Mouse (Mus musculus) spleen, postnatal 36 days (tissue): Measurements from ENCODE around the gene Duxbl3.
"Not testable (repeated sequence)": the region's sequence is repeated elsewhere in the genome, so short reads cannot be mapped to it uniquely, and the experiment has no call there.

Source experiments
- DNase-seq, 2 experiments: peaks; one replicate each; pipeline ENCODE4 v3.0.0; 2022; ENCODE audit warnings: low spot score in 2 of 2, mixed read lengths in 1 of 2

The Duxbl3 gene

DNA sequence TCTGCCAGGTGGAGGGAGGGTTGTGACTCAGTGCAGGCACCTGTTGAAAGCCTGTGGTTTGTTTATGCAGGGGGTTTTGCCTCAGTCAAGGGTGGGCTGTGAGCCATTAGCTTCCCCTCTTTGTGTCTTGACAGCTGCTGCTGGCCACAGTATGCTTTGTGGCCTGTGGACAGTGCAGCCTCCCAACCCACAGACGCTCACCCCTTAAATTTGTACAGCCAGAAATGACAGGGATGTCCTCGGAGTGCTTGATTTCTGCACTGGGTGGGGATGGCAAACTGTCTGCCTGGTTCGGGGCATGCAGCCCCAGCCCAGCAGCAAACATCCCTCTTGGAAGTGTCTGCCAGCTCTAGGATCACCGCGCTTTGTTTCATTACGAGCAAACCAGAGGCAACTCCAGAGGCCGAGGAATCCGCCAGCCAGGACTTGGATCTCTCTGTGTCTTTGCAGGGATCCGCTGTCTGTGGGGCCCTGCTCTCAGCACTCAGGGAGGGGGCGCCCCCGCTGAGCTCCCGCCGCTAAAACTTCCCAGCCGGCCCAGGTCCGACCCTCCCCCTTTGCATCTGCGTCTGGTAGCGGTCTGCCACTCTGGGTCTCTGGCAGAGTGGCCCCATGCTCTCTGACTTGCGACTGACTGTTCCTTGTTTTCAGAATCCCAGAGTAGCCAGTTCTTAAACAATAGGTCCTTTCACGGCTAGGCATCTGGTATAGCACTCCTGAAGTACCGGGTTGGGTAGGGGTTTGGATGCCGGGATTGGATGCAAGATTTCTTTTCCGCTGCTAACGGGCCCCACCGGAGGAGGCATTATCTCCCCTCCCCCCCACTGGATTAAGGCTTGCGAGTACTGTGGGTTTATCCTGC lies at the start of gene Duxbl3:
TSS of gene Duxbl3 (plus strand) at position 207 of the 862 bp plus-strand sequence.
- not testable (repeated sequence) for DNase-seq

DNA sequence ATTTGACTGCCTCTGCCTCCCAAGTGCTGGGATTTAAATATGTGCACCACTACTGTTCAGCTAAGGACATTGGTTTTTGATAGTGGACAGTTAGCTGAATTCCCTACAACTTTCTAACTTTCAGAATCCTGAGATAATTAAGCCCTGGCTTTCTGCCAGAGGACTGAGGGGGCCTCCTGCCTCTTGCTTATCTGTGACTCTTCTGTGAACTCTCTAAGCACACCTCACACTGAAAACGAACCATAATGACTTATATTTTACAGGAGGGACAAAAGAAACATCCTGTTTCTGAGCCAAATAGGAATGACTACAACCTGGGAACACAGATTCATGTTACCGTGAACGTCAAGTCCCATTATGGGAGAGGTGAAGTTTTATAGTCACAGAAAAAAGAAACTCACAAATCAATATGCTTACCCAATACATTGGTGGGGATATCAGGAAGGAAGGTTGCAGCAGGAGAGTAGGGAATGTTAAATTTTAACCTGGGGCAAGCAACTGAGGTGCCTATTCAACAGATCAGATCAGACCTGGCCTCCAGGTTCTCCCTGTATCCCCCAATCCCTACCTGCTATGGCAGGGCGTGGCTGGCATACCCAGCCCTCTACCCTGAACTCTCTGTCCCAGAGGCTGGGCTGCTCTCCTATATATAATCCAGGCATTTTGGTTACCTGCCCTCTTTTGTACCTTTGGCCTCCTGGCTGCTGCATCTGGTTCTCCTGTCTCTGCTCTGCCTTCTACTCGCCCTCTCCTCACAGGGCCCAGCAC lies 41.3 kb upstream of the Duxbl3 start:
- DNase-seq, result not testable (repeated sequence)

DNA sequence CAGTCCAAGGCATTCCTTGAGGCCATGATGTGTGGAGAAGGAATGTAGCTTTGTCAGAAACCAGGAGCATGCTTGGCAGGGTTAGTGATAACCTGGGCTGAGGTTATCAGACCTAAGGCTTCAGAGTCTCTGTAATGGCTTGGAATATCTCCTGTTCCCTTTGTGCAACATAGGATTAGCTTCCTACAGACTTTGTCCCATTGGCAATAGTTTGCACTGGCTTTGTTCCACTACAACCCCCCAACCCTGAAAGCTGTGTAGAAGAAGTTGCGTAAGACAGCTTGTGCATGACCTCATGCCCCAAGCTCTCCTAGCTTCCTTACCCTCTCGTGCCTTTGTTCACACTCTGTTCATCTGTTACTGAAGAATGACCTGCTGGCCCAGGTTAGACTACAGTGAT lies 20.6 kb upstream of the Duxbl3 start:
- not testable (repeated sequence) for DNase-seq

GRCm38 (mm10) chr14:26258729-26259128 lies 967 bp downstream of the Duxbl3 start:
- not testable (repeated sequence) for DNase-seq

DNA sequence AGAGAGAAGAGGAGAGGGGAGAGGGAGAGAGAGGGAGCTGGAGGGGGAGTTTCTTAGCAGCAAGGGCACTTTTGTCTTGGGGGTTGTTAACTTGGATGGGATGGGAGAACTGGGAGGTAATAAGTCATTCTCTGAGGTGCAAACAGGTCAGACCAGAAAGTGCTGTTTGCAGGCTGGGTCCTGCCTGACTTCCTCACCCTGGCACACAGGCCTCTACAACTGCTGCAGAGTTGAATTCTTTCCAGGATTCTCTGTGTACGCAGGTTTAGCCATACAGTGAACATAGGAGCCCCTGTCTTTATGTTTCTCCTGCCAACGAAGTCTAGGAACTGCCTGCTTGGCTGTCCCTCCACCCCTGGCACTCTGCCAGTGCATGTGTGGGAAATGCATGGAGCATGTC lies 29.0 kb downstream of the Duxbl3 start:
- DNase-seq, result not testable (repeated sequence)

DNA sequence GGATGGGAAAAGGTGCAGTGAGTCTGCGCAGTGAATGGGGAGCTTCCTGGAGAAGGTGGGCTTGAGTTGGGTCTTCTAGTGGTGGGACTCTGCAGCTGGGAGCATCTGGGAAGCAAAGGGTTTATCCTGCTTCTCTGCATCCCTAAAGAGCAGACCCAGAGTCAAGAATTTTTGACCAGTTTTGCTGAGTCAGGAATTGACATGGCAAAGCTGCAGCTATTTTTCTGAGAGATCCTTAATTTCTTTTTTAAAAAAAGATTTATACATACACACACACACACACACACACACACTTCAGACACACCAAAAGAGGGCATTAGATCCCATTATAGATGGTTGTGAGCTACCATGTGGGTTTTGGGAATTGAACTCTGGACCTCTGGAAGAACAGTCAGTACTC lies 36.1 kb downstream of the Duxbl3 start:
- no peak for DNase-seq

DNA sequence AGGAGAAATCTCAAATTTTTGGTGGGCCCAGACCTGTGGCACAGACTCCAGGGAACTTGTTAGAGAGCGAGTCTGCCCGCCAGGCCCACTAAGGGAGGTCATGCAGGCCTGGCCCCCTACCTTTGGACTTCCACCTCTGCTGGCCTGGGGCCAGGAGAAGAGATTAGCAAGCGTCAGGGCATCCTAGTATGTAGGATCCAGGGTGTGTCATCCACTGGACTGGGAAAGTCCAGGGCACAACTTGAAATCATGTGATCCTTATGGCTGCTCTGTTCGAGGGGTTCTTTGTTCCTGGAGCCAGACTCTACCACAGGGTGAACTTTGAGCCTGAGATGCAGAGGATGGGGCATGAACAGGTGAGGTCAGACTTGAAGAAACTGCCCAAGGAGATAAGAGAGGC lies 39.3 kb downstream of the Duxbl3 start:
- DNase-seq, result no peak

- DNase-seq, result no peak
Measured at GRCm38 (mm10) chr14:26297484-26297883, 39.7 kb downstream of the Duxbl3 start.

DNA sequence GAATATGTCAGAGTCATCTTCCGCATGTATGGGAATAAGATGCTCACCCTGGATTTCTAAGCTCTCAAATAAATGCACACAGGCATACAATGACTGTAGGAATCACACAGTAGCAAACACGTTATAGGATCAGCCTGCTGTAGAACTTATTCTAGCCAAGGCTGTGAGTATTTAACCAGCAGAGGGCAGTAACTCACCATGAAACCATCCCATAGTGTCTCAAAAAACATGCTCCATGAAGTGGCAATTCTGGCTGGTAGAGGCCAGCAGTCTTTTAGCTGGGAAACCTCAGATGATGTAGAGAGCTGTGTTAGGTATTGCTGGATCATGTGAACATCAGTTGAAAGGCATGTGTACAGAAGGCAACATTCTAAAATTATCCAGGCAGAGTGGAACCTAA lies 45.3 kb downstream of the Duxbl3 start:
- DNase-seq, result no peak

DNA sequence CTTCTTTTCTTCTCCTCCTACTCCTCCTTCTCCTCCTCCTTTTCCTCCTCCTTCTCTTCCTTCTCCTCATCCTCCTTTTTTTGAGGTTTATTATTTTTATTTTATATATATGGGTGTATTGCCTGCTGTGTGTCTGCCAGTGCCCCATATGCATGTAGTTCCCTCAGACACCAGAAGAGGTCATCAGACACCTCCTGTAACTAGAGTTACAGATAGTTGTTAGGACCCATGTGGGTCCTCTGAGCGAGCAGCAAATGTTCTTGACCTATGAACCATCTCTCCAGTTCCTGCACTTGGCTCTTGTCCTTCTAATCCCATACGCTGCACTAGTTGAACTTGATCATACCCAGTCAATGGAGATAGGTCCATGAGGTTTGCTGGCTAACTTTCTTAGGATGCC lies 48.3 kb downstream of the Duxbl3 start:
- no peak for DNase-seq

DNA sequence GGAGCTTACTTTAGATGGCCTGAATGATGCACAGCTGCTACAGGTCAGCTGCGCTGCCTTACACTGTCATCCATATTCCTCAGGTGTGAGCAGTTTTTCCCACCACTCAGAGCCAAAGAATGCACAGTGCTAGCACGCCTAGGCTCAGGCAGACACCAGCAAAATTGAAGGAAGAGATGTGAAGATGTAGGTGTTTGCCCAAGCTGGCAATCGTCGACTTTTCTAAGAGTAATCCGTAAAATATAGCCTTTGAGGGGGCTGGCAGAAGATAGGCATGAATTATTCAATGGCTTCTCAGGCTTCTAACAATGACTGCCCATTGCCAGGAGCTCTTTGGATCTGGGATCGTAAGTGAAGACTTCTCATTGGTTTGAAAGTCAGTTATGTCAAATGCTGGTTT lies 51.1 kb downstream of the Duxbl3 start:
- DNase-seq, result no peak

DNA sequence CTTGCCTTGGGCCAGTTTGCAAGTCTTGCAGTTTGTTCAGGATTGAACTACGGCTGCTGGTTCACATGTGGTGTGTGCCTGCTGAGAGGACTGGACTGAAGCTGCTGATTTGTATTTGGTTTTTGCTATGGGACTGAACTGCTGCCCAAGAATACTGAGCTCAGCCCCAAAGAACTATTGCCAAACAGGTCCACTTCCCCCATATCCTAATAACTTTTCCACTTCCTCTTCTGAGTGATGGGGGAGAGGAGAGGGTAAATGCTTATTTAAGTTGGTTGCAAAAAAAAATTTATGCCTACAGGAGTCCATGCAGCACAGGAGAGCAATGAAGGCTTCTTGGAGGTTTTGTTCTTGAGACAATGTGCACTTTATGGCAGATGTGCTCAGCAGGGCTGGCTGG lies 51.7 kb downstream of the Duxbl3 start:
- DNase-seq, result no peak

DNA sequence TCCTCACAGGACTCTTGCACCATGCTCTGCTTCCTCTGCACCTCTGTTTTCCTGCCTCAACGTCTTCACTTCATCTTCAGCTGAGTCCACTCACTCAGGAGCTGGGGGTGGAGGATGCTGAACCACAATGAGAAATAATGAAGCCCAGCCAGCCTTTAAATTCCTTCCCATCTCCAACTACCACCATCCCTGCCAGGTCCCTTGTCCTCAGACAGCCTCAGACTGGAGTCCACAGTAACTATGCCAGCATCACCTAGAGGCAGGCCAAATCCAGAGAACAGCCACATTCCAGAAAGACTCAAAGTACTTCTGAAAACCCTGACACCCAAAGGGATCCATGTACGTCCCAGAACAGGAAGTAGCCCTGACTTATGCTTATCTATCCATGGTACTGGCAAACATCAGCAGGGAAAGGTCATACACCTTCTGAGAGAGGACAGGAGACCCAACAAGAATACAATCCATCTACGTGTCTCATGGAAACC lies 58.5 kb downstream of the Duxbl3 start:
- no peak for DNase-seq
